Mouse (Mus musculus) bone marrow, adult 2 months (tissue): ENCODE measurements around the gene Zfp827. TPM values are rescaled to one million over a fixed set of nuclear protein-coding genes. Genes with fewer than 3 reads are reported as not detected.
A peak's percentile ranks its signal among the peaks of the same experiment; 100 is the strongest.

Experiments used
- H3K27ac ChIP-seq: fragments of 200-500 bp; 2 replicates; pipeline ENCODE4 v1.5.1; 2012; ENCODE audit warnings: low read depth, mild to moderate bottlenecking, control low read depth, inconsistent platforms, low read length; ENCODE audit not compliant: control insufficient read depth, poor library complexity, insufficient read depth
- H3K4me1 ChIP-seq: fragments of 200-500 bp; 2 replicates; pipeline ENCODE4 v1.6.1; 2011; ENCODE audit warnings: low read length; ENCODE audit not compliant: control insufficient read depth, insufficient read depth
- H3K4me3 ChIP-seq: fragments of 200-500 bp; replicated peaks from 2 replicates; pipeline ENCODE3; 2011; ENCODE audit warnings: mild to moderate bottlenecking, low read depth, low read length, control low read depth; ENCODE audit not compliant: control insufficient read depth
- CTCF ChIP-seq: fragments of 200-500 bp; IDR thresholded peaks from 2 replicates; pipeline ENCODE4 v1.5.1; 2011; ENCODE audit warnings: low read length, control low read depth; ENCODE audit not compliant: control insufficient read depth, insufficient read depth
- POLR2A ChIP-seq: fragments of 200-500 bp; IDR thresholded peaks from 2 replicates; pipeline ENCODE4 v1.6.1; 2011; ENCODE audit warnings: low read depth, mild to moderate bottlenecking, control low read depth, low read length, borderline replicate concordance; ENCODE audit not compliant: control insufficient read depth
- WGBS: fragments of 180-500 bp; shearing (Covaris S2); methylation state at CpG from one replicate; pipeline ENCODE4 v1.1.7; 2018; 5-methylcytosine and 5-hydroxymethylcytosine counted together
- polyA plus RNA-seq: library from polyadenylated mRNA; stranded (reverse); fragments of >200 nt; gene quantifications from 2 replicates; pipeline ENCODE4 v1.2.4, GENCODE M21; 2011; ENCODE audit warnings: low replicate concordance; ENCODE audit not compliant: missing spikeins, insufficient read depth, insufficient read length

Gene Zfp827
- polyA plus RNA-seq = 2.9 and 3.1 TPM in 2 replicates

GRCm38 (mm10) chr8:79027977-79028487, at the start of gene Zfp827:
TSS of gene Zfp827 (plus strand) at chr8:79028437.
- no peaks in the 10 kb centered on the region for H3K4me1 ChIP-seq
- peak within 1 kb of the TSS; percentile 70 for H3K4me3 ChIP-seq
- under 1% methylated on average over 32 of the region's 32 CpGs for WGBS
- H3K27ac ChIP-seq = peak within 1 kb of the TSS; percentile 48
- peak; percentile 36; the same call in 1 of the 2 replicates for TF ChIP-seq POLR2A
- no peak for TF ChIP-seq CTCF

GRCm38 (mm10) chr8:79004341-79004740, 23.9 kb upstream of the Zfp827 start:
- no peak for TF ChIP-seq POLR2A
- TF ChIP-seq CTCF = no peak
- Histone ChIP-seq H3K4me3 (no peak overlapping the region), H3K4me1 (no peaks in the 10 kb centered on the region), H3K27ac (no peak overlapping the region)

GRCm38 (mm10) chr8:79015061-79015460, 13.2 kb upstream of the Zfp827 start:
- Histone ChIP-seq H3K27ac (no peak overlapping the region), H3K4me3 (no peak overlapping the region), H3K4me1 (no peaks in the 10 kb centered on the region)
- WGBS = 76% methylated on average over 5 of the region's 5 CpGs
- TF ChIP-seq CTCF (no peak), POLR2A (no peak)

GRCm38 (mm10) chr8:79016076-79016475, 12.2 kb upstream of the Zfp827 start:
- Histone ChIP-seq H3K4me3 (no peak overlapping the region), H3K27ac (no peak overlapping the region), H3K4me1 (no peaks in the 10 kb centered on the region)
- no peak for TF ChIP-seq POLR2A
- no peak for TF ChIP-seq CTCF
- 80% methylated on average over 4 of the region's 4 CpGs for WGBS

- TF ChIP-seq CTCF (no peak), POLR2A (no peak)
- no peaks in the 10 kb centered on the region for H3K4me1 ChIP-seq
- 70% methylated on average over 6 of the region's 6 CpGs for WGBS
- no peak overlapping the region for H3K27ac ChIP-seq
- no peak overlapping the region for H3K4me3 ChIP-seq
Measured at GRCm38 (mm10) chr8:79016583-79016982, 11.7 kb upstream of the Zfp827 start.

- H3K4me1 ChIP-seq = no peaks in the 10 kb centered on the region
- no peak overlapping the region for H3K27ac ChIP-seq
- no peak overlapping the region for H3K4me3 ChIP-seq
- 90% methylated on average over 1 of the region's 1 CpGs for WGBS
- TF ChIP-seq CTCF (no peak), POLR2A (no peak)
Measured at GRCm38 (mm10) chr8:79023922-79024321, 4.3 kb upstream of the Zfp827 start.

GRCm38 (mm10) chr8:79027319-79027718, 918 bp upstream of the Zfp827 start:
- no peak overlapping the region for H3K4me3 ChIP-seq

GRCm38 (mm10) chr8:79028541-79029395, 531 bp downstream of the Zfp827 start:
- TF ChIP-seq CTCF (no peak), POLR2A (no peak)
- Histone ChIP-seq H3K4me1 (no peaks in the 10 kb centered on the region), H3K27ac (peak overlapping the region; percentile 48), H3K4me3 (peak overlapping the region; percentile 66)
- under 1% methylated on average over 55 of the region's 56 CpGs for WGBS

More at GRCm38 (mm10) chr8:79027319-79027718, 918 bp upstream of the Zfp827 start:
- TF ChIP-seq CTCF (no peak), POLR2A (no peak)
- Histone ChIP-seq H3K4me1 (no peaks in the 10 kb centered on the region), H3K27ac (no peak overlapping the region)
- WGBS = 41% methylated on average over 3 of the region's 3 CpGs
